Mouse (Mus musculus): ENCODE results near the gene Tmem265. TPM values are rescaled to one million over a fixed set of nuclear protein-coding genes. Genes with fewer than 3 reads are reported as not detected.

Tmem265 gene
- polyA plus RNA-seq, 1 experiment from 2014 or later: 3.9 TPM

DNA sequence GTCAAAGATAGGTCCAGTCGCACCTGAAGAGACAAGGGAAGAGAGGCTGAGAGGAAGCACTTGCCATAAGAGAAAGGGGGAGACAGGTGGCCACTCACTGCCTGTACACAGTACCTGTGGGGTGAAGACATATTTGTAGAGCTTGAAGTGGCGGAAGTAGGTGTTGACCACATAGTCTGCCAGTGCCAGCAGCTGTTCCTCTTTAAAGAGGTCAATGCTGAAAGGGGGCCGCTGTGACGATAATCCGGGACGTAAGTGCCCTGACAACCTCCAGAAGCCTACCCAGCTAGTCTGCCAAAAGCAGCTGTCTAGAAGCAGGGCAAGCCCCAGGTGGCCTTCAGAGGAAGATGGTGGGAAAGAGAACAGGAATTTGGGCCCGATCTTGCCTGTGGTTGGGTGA lies 23.8 kb downstream of the Tmem265 start:
- no peaks in the 10 kb centered on the region for H3K9me3 ChIP-seq (replicated peaks; ENCODE audit: control insufficient read depth, low read length)
- H3K27me3 ChIP-seq (ENCODE audit: control insufficient read depth, insufficient read depth, low read length): no peaks in the 10 kb centered on the region
- H3K4me2 ChIP-seq (ENCODE audit: low read depth, low read length): no peak overlapping the region
- no peak overlapping the region for H3K9ac ChIP-seq (ENCODE audit: low read length)
- ATAC-seq (replicated peaks; ENCODE audit: extremely low read depth, insufficient read depth, low FRiP score): no peak
- peaks cover 12% of the 10 kb centered on the region for H3K4me1 ChIP-seq (ENCODE audit: control insufficient read depth, insufficient read depth, low read length)
- no peak overlapping the region for H3K27ac ChIP-seq (ENCODE audit: low read length)
- no peak overlapping the region for H3K4me3 ChIP-seq (ENCODE audit: low read length)
- 81% methylated on average over 7 of the region's 7 CpGs for WGBS
- peaks cover 27% of the 10 kb centered on the region for H3K36me3 ChIP-seq (ENCODE audit: control insufficient read depth, insufficient read depth)

DNA sequence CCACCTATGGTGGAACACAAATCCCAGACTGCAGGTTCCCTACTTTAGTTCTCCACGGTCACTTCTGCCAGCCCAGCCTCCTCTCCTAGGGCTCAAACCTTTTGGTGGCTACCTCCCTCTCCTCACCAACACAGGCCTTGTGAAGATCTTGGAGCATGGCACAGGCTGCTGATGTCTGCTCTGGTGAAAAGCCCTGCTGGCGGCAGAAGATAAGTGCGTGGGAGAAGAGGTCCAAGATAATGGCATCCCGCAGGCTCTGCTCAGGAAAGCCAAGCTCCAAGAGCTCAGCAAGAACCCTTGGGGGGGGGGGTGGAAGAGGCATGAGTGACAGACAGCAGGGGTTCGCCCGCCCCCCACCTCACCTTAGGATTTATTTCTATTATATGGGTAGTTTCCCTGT lies 25.0 kb downstream of the Tmem265 start:
- H3K27me3 ChIP-seq (ENCODE audit: control insufficient read depth, insufficient read depth, low read length): no peaks in the 10 kb centered on the region
- no peak overlapping the region for H3K4me2 ChIP-seq (ENCODE audit: low read depth, low read length)
- H3K4me3 ChIP-seq (ENCODE audit: low read length): no peak overlapping the region
- H3K9me3 ChIP-seq (replicated peaks; ENCODE audit: control insufficient read depth, low read length): no peaks in the 10 kb centered on the region
- H3K36me3 ChIP-seq (ENCODE audit: control insufficient read depth, insufficient read depth): peaks cover 28% of the 10 kb centered on the region
- no peak overlapping the region for H3K9ac ChIP-seq (ENCODE audit: low read length)
- ATAC-seq (replicated peaks; ENCODE audit: extremely low read depth, insufficient read depth, low FRiP score): no peak
- H3K27ac ChIP-seq (ENCODE audit: low read length): no peak overlapping the region
- H3K4me1 ChIP-seq (ENCODE audit: control insufficient read depth, insufficient read depth, low read length): peaks cover 17% of the 10 kb centered on the region
- 78% methylated on average over 6 of the region's 6 CpGs for WGBS

DNA sequence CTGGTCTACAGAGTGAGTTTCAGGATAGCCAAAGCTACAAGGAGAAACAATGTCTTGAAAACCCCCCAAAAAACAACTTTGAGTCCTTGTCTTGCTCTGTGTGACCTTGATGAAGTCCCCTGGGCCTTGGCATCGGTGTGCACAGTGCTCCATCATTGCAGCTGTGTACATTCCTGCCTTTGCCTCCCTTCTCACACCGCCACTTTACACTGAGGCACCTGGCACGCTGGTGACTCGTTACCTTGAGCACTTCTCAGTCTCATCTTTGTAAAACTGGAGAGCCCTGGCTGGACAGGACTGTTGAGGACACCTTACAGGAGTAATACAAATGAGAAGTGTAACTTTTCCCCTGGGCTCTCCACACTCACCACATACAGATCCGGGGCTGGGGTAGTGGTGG lies 26.0 kb downstream of the Tmem265 start:
- Histone ChIP-seq H3K36me3 (ENCODE audit: control insufficient read depth, insufficient read depth) (peaks cover 35% of the 10 kb centered on the region), H3K4me1 (ENCODE audit: control insufficient read depth, insufficient read depth, low read length) (peaks cover 21% of the 10 kb centered on the region), H3K27ac (ENCODE audit: low read length) (peak overlapping the region; percentile 82; the same call in 1 of the 2 replicates), H3K9ac (ENCODE audit: low read length) (peak overlapping the region; percentile 75), H3K27me3 (ENCODE audit: control insufficient read depth, insufficient read depth, low read length) (no peaks in the 10 kb centered on the region), H3K4me2 (ENCODE audit: low read depth, low read length) (peak overlapping the region; percentile 96), H3K9me3 (replicated peaks; ENCODE audit: control insufficient read depth, low read length) (no peaks in the 10 kb centered on the region), H3K4me3 (ENCODE audit: low read length) (peak overlapping the region; percentile 79)
- WGBS: 60% methylated on average over 5 of the region's 5 CpGs
- no peak for ATAC-seq (replicated peaks; ENCODE audit: extremely low read depth, insufficient read depth, low FRiP score)

DNA sequence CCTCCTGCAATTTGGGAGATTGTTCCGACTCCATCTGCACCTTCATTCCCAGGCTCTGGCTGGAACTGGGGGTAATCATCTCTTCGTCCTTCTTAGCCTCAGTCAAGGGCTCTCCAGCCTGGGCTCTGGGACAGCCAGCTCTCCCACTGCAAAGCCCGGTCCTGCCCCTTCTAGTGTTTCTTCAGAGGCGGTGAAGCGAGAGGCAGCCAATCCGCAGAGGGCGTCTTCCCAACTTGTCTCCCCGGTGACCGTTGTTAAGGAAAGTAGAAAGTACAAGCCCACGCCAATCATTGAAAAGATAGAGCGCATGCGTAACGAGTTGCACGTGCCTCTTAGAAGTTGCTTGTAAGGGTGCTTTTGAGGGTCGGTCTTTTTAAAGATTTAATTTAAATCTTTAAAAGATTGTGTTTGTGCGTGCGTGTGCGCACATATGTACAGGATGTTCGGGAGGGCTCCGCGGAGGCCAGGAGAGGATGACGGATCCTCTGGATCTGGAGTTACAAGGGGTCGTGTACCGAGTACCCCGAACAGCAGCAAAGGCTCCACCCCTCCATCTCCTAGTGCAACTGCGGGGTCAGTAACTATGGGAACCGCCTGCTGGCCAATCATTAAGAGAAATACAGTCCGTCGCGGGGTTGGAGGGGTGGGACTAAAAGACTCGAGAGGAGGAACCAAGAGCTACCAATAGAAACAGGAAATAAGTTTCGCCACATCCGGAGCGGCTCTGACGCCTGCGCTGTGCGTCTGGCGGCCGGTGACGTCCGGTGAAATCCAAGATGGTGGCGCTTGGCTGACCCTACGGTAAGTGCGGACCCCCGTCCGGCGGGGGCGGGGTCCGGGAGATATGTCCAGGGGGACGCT lies 27.1 kb downstream of the Tmem265 start, which contains the start of the genes Ccdc189 and Rnf40:
Gene Ccdc189 (minus strand): TSS at position 585 of the 861 bp plus-strand sequence.
Gene Rnf40 (plus strand): TSS at position 757 of the 861 bp plus-strand sequence.
- Histone ChIP-seq H3K4me3 (ENCODE audit: low read length) (peak within 1 kb of the TSS; percentile 79), H3K4me1 (ENCODE audit: control insufficient read depth, insufficient read depth, low read length) (peaks cover 21% of the 10 kb centered on the region), H3K27ac (ENCODE audit: low read length) (peak within 1 kb of the TSS; percentile 82), H3K27me3 (ENCODE audit: control insufficient read depth, insufficient read depth, low read length) (no peaks in the 10 kb centered on the region), H3K4me2 (ENCODE audit: low read depth, low read length) (peak within 1 kb of the TSS; percentile 96), H3K9ac (ENCODE audit: low read length) (peak within 1 kb of the TSS; percentile 85), H3K36me3 (ENCODE audit: control insufficient read depth, insufficient read depth) (peaks cover 34% of the 10 kb centered on the region), H3K9me3 (replicated peaks; ENCODE audit: control insufficient read depth, low read length) (no peaks in the 10 kb centered on the region)
- under 1% methylated on average over 50 of the region's 50 CpGs for WGBS
- peak; percentile 97 for ATAC-seq (replicated peaks; ENCODE audit: extremely low read depth, insufficient read depth, low FRiP score)

GRCm38 (mm10) chr7:127588901-127589300 lies 27.7 kb downstream of the Tmem265 start:
- peak overlapping the region; percentile 54; the same call in 1 of the 2 replicates for H3K27ac ChIP-seq (ENCODE audit: low read length)
- peak overlapping the region; percentile 85 for H3K9ac ChIP-seq (ENCODE audit: low read length)
- H3K4me3 ChIP-seq (ENCODE audit: low read length): peak overlapping the region; percentile 79
- H3K9me3 ChIP-seq (replicated peaks; ENCODE audit: control insufficient read depth, low read length): no peaks in the 10 kb centered on the region
- WGBS: 4% methylated on average over 29 of the region's 29 CpGs
- H3K27me3 ChIP-seq (ENCODE audit: control insufficient read depth, insufficient read depth, low read length): no peaks in the 10 kb centered on the region
- H3K4me2 ChIP-seq (ENCODE audit: low read depth, low read length): peak overlapping the region; percentile 78
- ATAC-seq (replicated peaks; ENCODE audit: extremely low read depth, insufficient read depth, low FRiP score): 0 out of 2 replicates have a peak, but pooled peaks have one; percentile 0
- peaks cover 34% of the 10 kb centered on the region for H3K36me3 ChIP-seq (ENCODE audit: control insufficient read depth, insufficient read depth)
- H3K4me1 ChIP-seq (ENCODE audit: control insufficient read depth, insufficient read depth, low read length): peaks cover 21% of the 10 kb centered on the region

DNA sequence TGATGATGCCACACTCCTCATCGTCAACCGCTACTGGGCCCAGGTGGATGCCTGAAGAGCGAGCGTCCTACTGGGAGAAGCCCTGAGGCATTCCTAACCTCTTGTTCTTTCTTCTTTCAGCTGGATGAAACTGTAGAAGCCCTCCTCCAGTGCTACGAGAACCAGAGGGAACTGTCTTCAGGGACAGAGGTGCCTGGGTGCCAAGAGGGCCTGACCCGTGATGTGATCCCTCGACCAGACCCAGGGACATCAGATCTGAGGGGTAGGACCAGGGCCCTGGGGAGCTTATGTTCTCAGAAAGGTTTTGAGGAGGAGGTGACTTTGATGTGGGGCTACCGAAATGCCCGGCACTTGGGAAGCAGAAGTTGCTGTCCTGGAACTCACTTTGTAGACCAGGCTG lies 28.4 kb downstream of the Tmem265 start:
- Histone ChIP-seq H3K4me3 (ENCODE audit: low read length) (peak overlapping the region; percentile 79; the same call in 1 of the 2 replicates), H3K4me2 (ENCODE audit: low read depth, low read length) (peak overlapping the region; percentile 78), H3K4me1 (ENCODE audit: control insufficient read depth, insufficient read depth, low read length) (peaks cover 21% of the 10 kb centered on the region), H3K9me3 (replicated peaks; ENCODE audit: control insufficient read depth, low read length) (no peaks in the 10 kb centered on the region), H3K36me3 (ENCODE audit: control insufficient read depth, insufficient read depth) (peaks cover 41% of the 10 kb centered on the region), H3K9ac (ENCODE audit: low read length) (no peak overlapping the region), H3K27me3 (ENCODE audit: control insufficient read depth, insufficient read depth, low read length) (no peaks in the 10 kb centered on the region), H3K27ac (ENCODE audit: low read length) (no peak overlapping the region)
- ATAC-seq (replicated peaks; ENCODE audit: extremely low read depth, insufficient read depth, low FRiP score): no peak
- 89% methylated on average over 9 of the region's 9 CpGs for WGBS

- 0 out of 2 replicates have a peak overlapping the region, but pooled peaks have one; percentile 10 for H3K4me3 ChIP-seq (ENCODE audit: low read length)
- no peaks in the 10 kb centered on the region for H3K9me3 ChIP-seq (replicated peaks; ENCODE audit: control insufficient read depth, low read length)
- peaks cover 21% of the 10 kb centered on the region for H3K4me1 ChIP-seq (ENCODE audit: control insufficient read depth, insufficient read depth, low read length)
- H3K27me3 ChIP-seq (ENCODE audit: control insufficient read depth, insufficient read depth, low read length): no peaks in the 10 kb centered on the region
- 0 out of 2 replicates have a peak overlapping the region, but pooled peaks have one; percentile 7 for H3K4me2 ChIP-seq (ENCODE audit: low read depth, low read length)
- ATAC-seq (replicated peaks; ENCODE audit: extremely low read depth, insufficient read depth, low FRiP score): no peak
- 67% methylated on average over 10 of the region's 10 CpGs for WGBS
- H3K27ac ChIP-seq (ENCODE audit: low read length): no peak overlapping the region
- H3K36me3 ChIP-seq (ENCODE audit: control insufficient read depth, insufficient read depth): peaks cover 55% of the 10 kb centered on the region
- no peak overlapping the region for H3K9ac ChIP-seq (ENCODE audit: low read length)
These were observed 29.9 kb downstream of the Tmem265 start for GRCm38 (mm10) chr7:127591108-127591507.

DNA sequence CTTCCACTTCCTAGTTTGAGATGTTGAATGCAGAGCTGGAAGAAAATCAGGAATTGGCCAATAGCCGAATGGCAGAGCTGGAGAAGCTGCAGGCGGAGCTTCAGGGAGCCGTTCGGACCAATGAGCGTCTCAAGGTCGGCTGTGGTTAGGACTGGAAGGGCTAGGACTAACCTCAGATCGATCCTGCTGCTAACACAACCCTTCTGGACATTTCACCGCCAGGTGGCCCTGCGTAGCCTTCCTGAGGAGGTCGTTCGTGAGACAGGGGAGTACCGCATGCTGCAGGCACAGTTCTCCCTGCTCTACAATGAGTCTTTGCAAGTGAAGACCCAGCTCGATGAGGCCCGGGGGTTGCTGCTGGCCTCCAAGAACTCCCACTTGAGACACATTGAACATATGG lies 31.4 kb downstream of the Tmem265 start:
- H3K4me2 ChIP-seq (ENCODE audit: low read depth, low read length): no peak overlapping the region
- H3K27ac ChIP-seq (ENCODE audit: low read length): no peak overlapping the region
- 87% methylated on average over 14 of the region's 14 CpGs for WGBS
- H3K4me3 ChIP-seq (ENCODE audit: low read length): no peak overlapping the region
- H3K9me3 ChIP-seq (replicated peaks; ENCODE audit: control insufficient read depth, low read length): no peaks in the 10 kb centered on the region
- H3K4me1 ChIP-seq (ENCODE audit: control insufficient read depth, insufficient read depth, low read length): peaks cover 16% of the 10 kb centered on the region
- H3K36me3 ChIP-seq (ENCODE audit: control insufficient read depth, insufficient read depth): peaks cover 69% of the 10 kb centered on the region
- no peaks in the 10 kb centered on the region for H3K27me3 ChIP-seq (ENCODE audit: control insufficient read depth, insufficient read depth, low read length)
- no peak overlapping the region for H3K9ac ChIP-seq (ENCODE audit: low read length)
- ATAC-seq (replicated peaks; ENCODE audit: extremely low read depth, insufficient read depth, low FRiP score): no peak

DNA sequence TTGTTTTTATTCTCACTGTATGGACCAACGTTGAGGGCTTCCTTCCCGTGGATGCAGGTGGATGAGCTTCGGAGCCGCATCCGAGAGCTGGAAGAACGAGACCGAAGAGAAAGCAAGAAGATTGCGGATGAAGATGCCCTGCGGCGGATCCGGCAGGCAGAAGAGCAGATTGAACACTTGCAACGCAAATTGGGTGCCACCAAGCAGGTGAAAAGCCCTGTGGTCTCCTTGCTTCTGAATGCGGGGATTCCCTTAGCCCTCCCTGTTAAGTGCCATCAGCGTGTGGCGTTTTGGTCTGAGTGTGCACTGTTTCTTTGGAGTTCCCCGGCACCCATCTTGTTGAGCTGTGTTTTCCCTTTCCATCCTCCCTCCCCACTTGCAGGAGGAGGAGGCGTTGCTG lies 35.6 kb downstream of the Tmem265 start:
- no peak for ATAC-seq (replicated peaks; ENCODE audit: extremely low read depth, insufficient read depth, low FRiP score)
- no peaks in the 10 kb centered on the region for H3K4me1 ChIP-seq (ENCODE audit: control insufficient read depth, insufficient read depth, low read length)
- no peak overlapping the region for H3K4me2 ChIP-seq (ENCODE audit: low read depth, low read length)
- WGBS: 94% methylated on average over 17 of the region's 17 CpGs
- H3K36me3 ChIP-seq (ENCODE audit: control insufficient read depth, insufficient read depth): peaks cover 90% of the 10 kb centered on the region
- H3K9ac ChIP-seq (ENCODE audit: low read length): no peak overlapping the region
- H3K4me3 ChIP-seq (ENCODE audit: low read length): no peak overlapping the region
- H3K9me3 ChIP-seq (replicated peaks; ENCODE audit: control insufficient read depth, low read length): no peaks in the 10 kb centered on the region
- H3K27ac ChIP-seq (ENCODE audit: low read length): no peak overlapping the region
- H3K27me3 ChIP-seq (ENCODE audit: control insufficient read depth, insufficient read depth, low read length): no peaks in the 10 kb centered on the region
